Mouse (Mus musculus): ENCODE measurements around the gene Schip1.

Schip1 gene

GRCm38 (mm10) chr3:68660538-68660937, 595.9 kb downstream of the Schip1 start:
- DNase-seq (ENCODE audit: low spot score in 2 of 2): peak in 1 of 2 experiments; percentile 36

- no peak for DNase-seq (ENCODE audit: low spot score in 2 of 2)
These were observed 597.8 kb downstream of the Schip1 start for GRCm38 (mm10) chr3:68662386-68662785.

GRCm38 (mm10) chr3:68664337-68664736, 599.7 kb downstream of the Schip1 start:
- no peak for DNase-seq (ENCODE audit: low spot score in 2 of 2)

- DNase-seq (ENCODE audit: low spot score in 2 of 2): no peak
These were observed 601.8 kb downstream of the Schip1 start for GRCm38 (mm10) chr3:68666377-68666776.

GRCm38 (mm10) chr3:68667852-68668251, 603.2 kb downstream of the Schip1 start:
- DNase-seq (ENCODE audit: low spot score in 2 of 2): no peak

GRCm38 (mm10) chr3:68669418-68669974, 604.9 kb downstream of the Schip1 start:
- DNase-seq (ENCODE audit: low spot score in 2 of 2): no peak

GRCm38 (mm10) chr3:68674721-68675120, 610.1 kb downstream of the Schip1 start:
- DNase-seq (ENCODE audit: low spot score in 2 of 2): no peak

GRCm38 (mm10) chr3:68675216-68675835, 610.7 kb downstream of the Schip1 start:
- DNase-seq (ENCODE audit: low spot score in 2 of 2): peak in 1 of 2 experiments; percentile 79
